Mouse (Mus musculus) right cerebral cortex, postnatal 10 days (tissue): ENCODE measurements around the gene Wdsub1.

Experiments
- DNase-seq, 2 experiments: peaks; one replicate each; pipeline ENCODE4 v3.0.0; 2021; ENCODE audit warnings: low spot score in 2 of 2

Wdsub1 gene

DNA sequence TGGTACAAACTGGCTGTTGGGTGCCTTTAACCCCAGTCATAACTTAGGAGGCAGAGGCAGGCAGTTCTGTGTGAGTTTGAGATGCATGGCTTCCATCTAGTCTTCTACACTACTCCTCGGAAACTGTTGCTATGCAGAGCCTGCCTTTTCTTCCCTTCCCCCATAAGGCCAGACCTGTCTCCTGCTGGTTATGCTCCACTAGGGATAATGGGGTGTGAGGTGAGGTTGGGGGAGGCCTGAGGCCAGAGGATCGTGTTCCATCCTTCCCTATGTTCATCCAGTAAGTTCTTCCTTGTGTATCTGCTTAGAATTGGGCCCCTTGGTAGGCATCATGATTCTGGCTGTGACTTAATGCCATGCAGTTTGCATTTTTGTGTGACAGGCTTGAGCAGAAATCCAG is 76.8 kb downstream of the Wdsub1 start:
- DNase-seq: no peak

DNA sequence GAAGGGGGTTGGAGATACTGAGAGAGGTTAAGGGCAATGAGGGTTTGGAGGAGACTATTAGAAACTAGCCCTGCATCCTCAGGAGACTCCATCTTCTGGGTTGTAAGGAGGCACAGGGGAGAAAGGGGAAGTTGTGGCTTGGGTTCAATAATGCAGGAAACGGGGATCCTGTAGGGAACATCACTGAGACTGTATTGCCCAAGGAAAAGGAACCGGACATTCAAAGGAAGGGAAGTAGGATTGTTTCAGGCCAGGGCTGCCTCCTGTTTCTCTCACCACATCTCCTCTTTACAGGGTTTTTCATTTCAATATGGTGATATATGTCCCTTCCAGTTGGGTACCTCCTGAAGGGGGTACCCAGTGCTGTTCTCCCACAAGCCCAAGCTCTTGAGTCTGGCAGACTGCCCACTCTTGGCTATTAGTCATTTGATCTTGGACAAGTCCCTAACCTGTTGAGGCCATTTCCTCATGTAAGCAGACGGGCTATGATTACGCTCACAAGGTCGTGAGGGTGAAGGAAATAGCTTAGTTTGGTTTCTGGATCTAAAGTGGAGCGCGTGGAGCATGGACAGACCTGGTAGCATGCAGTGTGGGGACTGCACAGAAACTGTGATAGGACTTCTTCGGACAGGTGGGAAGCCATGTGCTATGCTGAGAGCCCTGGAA is 79.5 kb downstream of the Wdsub1 start:
- DNase-seq: no peak
